Mouse (Mus musculus) inflammation-experienced regulatory T-cells, adult 16 weeks (primary cell): Measurements from ENCODE around the gene Adam8. TPM values are rescaled to one million over a fixed set of nuclear protein-coding genes. Genes with fewer than 3 reads are reported as not detected.

Experiments
- polyA plus RNA-seq: library from polyadenylated mRNA; unstranded; fragments of 100-300 nt; shearing (Covaris generic); gene quantifications from one replicate; pipeline ENCODE4 v1.2.1, GENCODE M21; 2017

Adam8 gene
- 21.5 TPM for polyA plus RNA-seq

DNA sequence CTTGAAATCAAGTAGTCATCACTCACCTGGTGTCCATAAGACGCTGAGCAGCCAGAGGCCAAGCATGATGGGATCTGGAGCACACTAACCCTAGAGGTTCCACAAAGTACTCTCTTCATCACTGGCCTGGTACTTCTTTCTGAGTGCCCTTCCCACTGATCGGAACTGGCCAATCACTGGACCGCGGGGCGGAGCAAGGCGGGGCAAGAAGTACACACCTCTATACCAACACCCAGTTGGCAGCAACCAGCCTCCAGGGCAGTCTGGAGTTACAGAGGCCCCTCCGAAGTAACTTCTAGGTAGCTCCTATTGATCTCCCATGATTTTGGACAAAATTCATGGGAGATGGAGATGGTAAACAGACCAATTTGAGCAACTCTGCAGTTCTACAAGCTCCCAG, at the start of gene Adam8:
Gene Adam8, minus strand, starts transcription at position 157 of the 400 bp plus-strand sequence.

DNA sequence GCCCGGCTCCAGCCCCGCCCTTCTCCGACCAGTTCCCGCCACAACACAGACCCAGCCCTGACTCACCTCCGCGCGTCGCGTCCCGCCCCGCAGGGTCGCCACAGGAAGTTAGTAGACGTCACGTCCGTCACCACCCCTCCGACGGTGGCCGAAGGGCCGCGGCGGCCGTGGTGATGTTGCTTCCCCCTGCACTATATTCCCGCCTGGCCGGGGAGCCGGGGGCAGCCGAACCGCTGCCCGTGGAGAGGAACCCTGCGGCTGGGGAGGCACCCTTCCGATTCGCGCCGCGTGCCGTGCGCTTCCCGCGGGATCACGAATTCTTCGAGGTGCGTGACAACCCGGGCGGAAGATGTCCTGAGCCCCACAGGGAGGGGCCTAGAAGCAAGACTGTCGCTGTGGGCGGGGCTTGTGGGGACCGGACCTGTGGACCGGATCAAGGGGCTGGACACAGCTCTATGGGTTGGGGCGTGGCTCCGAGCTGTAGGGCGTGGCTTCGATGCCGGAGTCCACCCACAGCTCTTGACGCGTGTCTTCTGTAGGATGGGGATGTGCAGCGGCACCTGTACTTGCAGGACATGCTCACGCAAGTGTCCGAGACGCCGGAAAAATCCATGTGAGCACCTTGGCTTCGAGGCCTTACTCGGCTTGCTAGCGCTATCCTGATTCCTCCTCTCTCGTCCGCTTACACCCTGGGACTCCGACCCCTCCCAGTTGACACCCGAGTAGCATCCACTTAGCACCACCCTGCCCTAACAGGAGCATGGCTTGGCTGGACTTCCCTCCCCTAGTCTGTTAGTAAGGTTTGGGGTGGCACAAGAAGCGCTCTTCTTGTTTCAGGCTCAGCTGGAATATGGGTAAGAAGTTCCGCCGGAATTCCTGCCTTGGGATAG, 44.2 kb upstream of the Adam8 start, which contains the start of the genes Zfp511 and Tubgcp2:
Gene Zfp511, plus strand, starts transcription at position 111 of the 890 bp plus-strand sequence.
Gene Tubgcp2, minus strand, starts transcription at position 389 of the 890 bp plus-strand sequence.

DNA sequence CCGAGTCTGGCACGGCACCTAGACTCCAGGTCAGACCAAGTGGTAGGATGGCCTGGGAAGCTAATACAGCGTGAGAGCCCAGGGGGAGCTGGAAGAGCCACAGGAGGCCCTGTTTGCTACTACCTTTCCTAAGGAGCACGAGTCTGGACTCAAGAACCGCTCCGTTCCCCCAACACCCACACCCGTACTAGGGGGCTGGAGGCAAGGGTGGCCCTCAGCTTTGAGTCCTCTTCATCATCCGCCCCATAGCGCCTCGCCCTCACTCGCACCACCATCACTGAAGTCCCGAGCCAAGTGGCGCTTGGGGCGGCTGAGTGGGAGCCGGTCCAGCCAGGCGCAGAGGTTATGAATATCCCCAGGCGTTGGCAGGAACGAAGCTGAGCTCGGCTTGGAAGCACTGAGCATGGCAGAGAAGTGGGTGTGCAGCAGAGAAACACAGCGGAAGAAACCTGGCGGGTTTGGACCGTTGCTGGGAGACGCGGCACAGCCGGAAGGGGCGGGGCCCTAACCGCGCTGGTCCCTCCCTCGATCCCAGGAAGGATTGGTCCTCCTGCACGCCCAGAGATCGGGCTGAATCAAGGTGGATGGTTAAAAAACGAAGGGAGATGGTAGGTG, 14.0 kb downstream of the Adam8 start, which contains the start of gene 6430531B16Rik:
Gene 6430531B16Rik, minus strand, starts transcription at position 478 of the 615 bp plus-strand sequence.

DNA sequence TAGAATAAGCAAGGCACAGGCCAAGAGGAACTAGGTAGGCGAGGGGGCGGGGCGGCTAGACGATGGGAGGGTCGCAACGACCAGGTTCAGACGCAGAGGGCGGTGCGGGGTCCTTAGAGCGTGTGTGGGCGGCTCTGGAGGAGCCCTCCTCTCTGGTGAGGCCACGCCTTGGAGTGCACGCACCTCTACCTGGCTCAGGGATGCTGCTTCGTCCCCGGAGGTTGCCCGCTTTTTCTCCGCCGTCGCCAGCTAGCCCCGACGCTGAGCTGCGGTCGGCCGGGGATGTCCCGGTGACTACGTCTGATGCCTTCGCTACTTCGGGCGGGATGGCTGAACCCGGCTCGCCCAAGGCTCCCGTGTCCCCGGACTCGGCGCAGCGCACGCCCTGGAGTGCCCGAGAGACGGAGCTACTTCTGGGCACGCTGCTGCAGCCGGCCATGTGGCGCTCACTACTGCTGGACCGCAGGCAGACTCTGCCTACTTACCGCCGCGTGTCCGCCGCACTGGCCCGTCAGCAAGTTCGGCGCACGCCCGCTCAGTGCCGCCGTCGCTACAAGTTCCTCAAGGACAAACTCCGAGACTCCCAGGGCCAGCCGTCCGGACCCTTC, 48.6 kb downstream of the Adam8 start, which contains the start of gene Utf1:
Gene Utf1, plus strand, starts transcription at position 116 of the 608 bp plus-strand sequence.

Other genes with a start within 250 kb of the Adam8 start
- gene Adgra1, start 158.4 kb downstream of the Adam8 start, polyA plus RNA-seq, result not detected
- gene Kndc1, start 97.9 kb downstream of the Adam8 start, polyA plus RNA-seq, result 0.72 TPM
- 7.0 TPM for gene Utf1, start 48.8 kb downstream of the Adam8 start, polyA plus RNA-seq
- gene 6430531B16Rik, start 13.8 kb downstream of the Adam8 start, polyA plus RNA-seq, result 0.40 TPM
- gene Zfp511, start 43.8 kb upstream of the Adam8 start, polyA plus RNA-seq, result 58.5 TPM
- 46.5 TPM for gene Tubgcp2, start 44.1 kb upstream of the Adam8 start, polyA plus RNA-seq
- gene Msx3, start 56.5 kb upstream of the Adam8 start, polyA plus RNA-seq, result not detected
- not detected for gene Caly, start 90.0 kb upstream of the Adam8 start, polyA plus RNA-seq
- not detected for gene Prap1, start 100.8 kb upstream of the Adam8 start, polyA plus RNA-seq
- gene Fuom, start 109.9 kb upstream of the Adam8 start, polyA plus RNA-seq, result 13.4 TPM
- gene Paox, start 123.2 kb upstream of the Adam8 start, polyA plus RNA-seq, result 3.0 TPM
- 64.7 TPM for gene Echs1, start 123.9 kb upstream of the Adam8 start, polyA plus RNA-seq
- 33.7 TPM for gene Mtg1, start 145.0 kb upstream of the Adam8 start, polyA plus RNA-seq
- not detected for gene Sprn, start 162.3 kb upstream of the Adam8 start, polyA plus RNA-seq
- gene Olfr522, start 172.2 kb upstream of the Adam8 start, polyA plus RNA-seq, result not detected
- gene Olfr523, start 180.7 kb upstream of the Adam8 start, polyA plus RNA-seq, result not detected
- not detected for gene Olfr524, start 213.4 kb upstream of the Adam8 start, polyA plus RNA-seq
- 0.12 TPM for gene Cd163l1, start 225.7 kb upstream of the Adam8 start, polyA plus RNA-seq